In the genomic region with DNA sequence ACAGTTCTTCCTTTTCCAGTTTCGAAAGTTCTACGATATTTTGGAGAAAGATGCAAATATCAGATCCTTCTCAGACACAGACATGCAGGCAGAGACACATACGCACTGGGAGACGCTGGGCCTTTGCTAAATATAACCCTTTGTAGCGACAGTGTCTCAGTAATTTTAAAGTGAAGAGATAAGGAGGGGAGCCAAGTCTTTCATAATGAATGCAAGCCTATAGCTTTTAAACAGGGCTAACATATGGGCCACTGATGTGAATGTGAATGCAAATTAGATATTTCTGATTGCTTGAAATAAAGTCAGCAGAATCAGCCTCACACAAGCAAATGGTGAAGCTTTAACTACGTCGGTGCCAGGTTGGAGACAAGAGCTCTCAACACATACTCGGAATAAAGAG, we compare ENCODE assay signal across 12 mouse cellular contexts. TPM values are rescaled to one million over a fixed set of nuclear protein-coding genes. Genes with fewer than 3 reads are reported as not detected.
DNase-seq lines count a peak whose midpoint lies in the region; ATAC-seq and TF ChIP-seq lines count a peak whose summit lies in the region.
"Had no signal": no experiment of that assay in that cellular context is flagged by ENCODE, and none has a peak within 500 bp of the region (broad histone marks: within the 10 kb centered on the region; RNA-seq: fewer than 3 reads in every experiment).

No protein-coding gene starts in this region.

- no peak for ATAC-seq in megakaryocyte-erythroid progenitor cell, adult 5-6 weeks (replicated peaks; ENCODE audit: low FRiP score, low TSS enrichment, poor library complexity, severe bottlenecking)

- WGBS in small intestine, adult 2 months = 48% methylated on average over 8 of the region's 8 CpGs

- no peaks in the 10 kb centered on the region for H3K36me3 ChIP-seq in small intestine, adult 2 months (ENCODE audit: control insufficient read depth, insufficient read depth, low read length)
- H3K36me3 ChIP-seq: embryonic facial prominence, embryonic 12.5 days; limb, embryonic 10.5 days had no signal

- TF ChIP-seq CTCF in small intestine, adult 2 months (IDR thresholded peaks at IDR 0.05; ENCODE audit: extremely low read depth, insufficient read length, insufficient replicate concordance, low read depth, low read length) = no peak

- H3K27ac ChIP-seq in small intestine, adult 2 months (ENCODE audit: insufficient read depth, low read depth, low read length) = peak overlapping the region; percentile 94
- H3K27ac ChIP-seq: limb, embryonic 10.5 days; macrophage had no signal

- no peaks in the 10 kb centered on the region for H3K27me3 ChIP-seq in small intestine, adult 2 months (ENCODE audit: control insufficient read depth, insufficient read depth, low read length)
- H3K27me3 ChIP-seq: embryonic facial prominence, embryonic 12.5 days had no signal

- H3K4me1 ChIP-seq in small intestine, adult 2 months (ENCODE audit: control insufficient read depth, insufficient read depth, insufficient read length, low read length) = peaks cover 20% of the 10 kb centered on the region; the same call in 1 of the 2 replicates

- DNase-seq in frontal cortex, adult 2 months (ENCODE audit: extremely low spot score in 1 of 2, low spot score in 1 of 2) = peak; percentile 69 to 81
- DNase-seq in frontal cortex, postnatal 14 days (ENCODE audit: low spot score in 2 of 2) = no peak
- peak; percentile 60 for DNase-seq in right cerebral cortex, adult 18-20 months
- no peak for DNase-seq in right cerebral cortex, postnatal 14 days
- peak; percentile 66 for DNase-seq in layer of hippocampus, adult 9-11 months
- DNase-seq in cerebellum, postnatal 25 days = no peak
- DNase-seq: thymus, adult 2 months had no signal

- TF ChIP-seq POLR2A in small intestine, adult 2 months (IDR thresholded peaks at IDR 0.05; ENCODE audit: low read depth, low read length) = no peak

- no peak overlapping the region for H3K4me3 ChIP-seq in small intestine, adult 2 months (ENCODE audit: low read depth, low read length)
- H3K4me3 ChIP-seq: embryonic facial prominence, embryonic 12.5 days; limb, embryonic 10.5 days had no signal

RNA-seq across cellular contexts. Expression of a gene that starts 44.2 kb away (rescaled TPM):
- 0.59 and 0.64 TPM in 2 replicates for polyA plus RNA-seq in frontal cortex, adult 2 months (2012; rRNA removed)
- polyA plus RNA-seq in small intestine, adult 2 months (2012; rRNA removed) = 0.22 and 0.51 TPM in 2 replicates
- not detected in 2 replicates for total RNA-seq in megakaryocyte-erythroid progenitor cell, adult 5-6 weeks (2014; fragmentation: Nextera tagmentation)
- not detected in 2 replicates for total RNA-seq in megakaryocyte-erythroid progenitor cell, adult 5-6 weeks (2017)
- polyA plus RNA-seq: macrophage had no signal

Comparison
In these comparisons a context has a peak if more than half of its experiments do, and no peak if none do; other contexts are left out.
1. DNase-seq: peak in frontal cortex, adult 2 months (2 of 2), right cerebral cortex, adult 18-20 months (single experiment) and layer of hippocampus, adult 9-11 months (single experiment); none in frontal cortex, postnatal 14 days (0 of 2), right cerebral cortex, postnatal 14 days (single experiment) and cerebellum, postnatal 25 days (0 of 2).